ENCODE assay signal across 18 mouse cellular contexts in genomic region chr10:120660503-120660902, GRCm38 (mm10).
DNase-seq lines count a peak whose midpoint lies in the region; ATAC-seq and TF ChIP-seq lines count a peak whose summit lies in the region.
"Had no signal": no experiment of that assay in that cellular context is flagged by ENCODE, and none has a peak within 500 bp of the region (broad histone marks: within the 10 kb centered on the region; RNA-seq: fewer than 3 reads in every experiment).

No protein-coding gene starts in this region.

- 39% methylated on average over 6 of the region's 6 CpGs for WGBS in kidney, adult 2 months
- 43% methylated on average over 6 of the region's 6 CpGs for WGBS in embryonic facial prominence, embryonic 10.5 days
- WGBS in limb, embryonic 14.5 days, result 17% methylated on average over 6 of the region's 6 CpGs

- H3K9ac ChIP-seq in limb, embryonic 14.5 days (ENCODE audit: low read depth, low read length, severe bottlenecking), result no peak overlapping the region
- H3K9ac ChIP-seq: embryonic facial prominence, embryonic 15.5 days; forebrain, embryonic 13.5 days; heart, embryonic 12.5 days; limb, embryonic 15.5 days had no signal

- no peaks in the 10 kb centered on the region for H3K9me3 ChIP-seq in embryonic facial prominence, embryonic 10.5 days
- H3K9me3 ChIP-seq in limb, embryonic 14.5 days (ENCODE audit: control insufficient read depth, low read length), result no peaks in the 10 kb centered on the region
- H3K9me3 ChIP-seq: embryonic facial prominence, embryonic 15.5 days; forebrain, embryonic 13.5 days; heart, embryonic 12.5 days; limb, embryonic 15.5 days had no signal

- no peaks in the 10 kb centered on the region for H3K27me3 ChIP-seq in kidney, adult 2 months (replicated peaks; ENCODE audit: control insufficient read depth, insufficient read depth, low read length)
- no peaks in the 10 kb centered on the region for H3K27me3 ChIP-seq in embryonic facial prominence, embryonic 10.5 days (replicated peaks; ENCODE audit: low read depth, poor library complexity, severe bottlenecking)
- H3K27me3 ChIP-seq in limb, embryonic 14.5 days (ENCODE audit: control insufficient read depth, insufficient read depth, low read length), result no peaks in the 10 kb centered on the region
- H3K27me3 ChIP-seq: embryonic facial prominence, embryonic 15.5 days; forebrain, embryonic 13.5 days; heart, embryonic 12.5 days; limb, embryonic 15.5 days had no signal

- no peak for TF ChIP-seq CTCF in kidney, adult 2 months (conservative IDR thresholded peaks at IDR 0.05; ENCODE audit: insufficient read depth, insufficient read length, low read depth, low read length)

- no peak overlapping the region for H3K4me2 ChIP-seq in limb, embryonic 14.5 days (replicated peaks; ENCODE audit: low read depth, low read length, severe bottlenecking)
- H3K4me2 ChIP-seq: embryonic facial prominence, embryonic 15.5 days; forebrain, embryonic 13.5 days; heart, embryonic 12.5 days; limb, embryonic 15.5 days had no signal

- TF ChIP-seq POLR2A in kidney, adult 2 months (IDR thresholded peaks at IDR 0.05; ENCODE audit: low read depth, low read length), result no peak
- TF ChIP-seq POLR2A in limb, embryonic 14.5 days (IDR thresholded peaks at IDR 0.05; ENCODE audit: borderline replicate concordance, extremely low read depth, insufficient read depth, insufficient read length), result no peak

- peak; percentile 44; the same call in 1 of the 2 replicates for ATAC-seq in limb, embryonic 14.5 days (ENCODE audit: low FRiP score, low read depth)
- no peak for ATAC-seq in frontal cortex, adult (ENCODE audit: low TSS enrichment)
- ATAC-seq: forebrain, embryonic 13.5 days had no signal

- H3K27ac ChIP-seq in kidney, adult 2 months (ENCODE audit: insufficient read depth, low read depth, low read length), result no peak overlapping the region
- H3K27ac ChIP-seq in embryonic facial prominence, embryonic 10.5 days (replicated peaks), result peak overlapping the region; percentile 51; the same call in 1 of the 2 replicates
- no peak overlapping the region for H3K27ac ChIP-seq in limb, embryonic 14.5 days (replicated peaks; ENCODE audit: low read depth, low read length)
- H3K27ac ChIP-seq: embryonic facial prominence, embryonic 15.5 days; forebrain, embryonic 13.5 days; limb, embryonic 15.5 days had no signal

- no peak overlapping the region for H3K4me3 ChIP-seq in kidney, adult 2 months (ENCODE audit: insufficient read depth, low read depth, low read length)
- H3K4me3 ChIP-seq in embryonic facial prominence, embryonic 10.5 days, result 0 out of 2 replicates have a peak overlapping the region, but pooled peaks have one; percentile 13
- H3K4me3 ChIP-seq in limb, embryonic 14.5 days (replicated peaks; ENCODE audit: low read length), result no peak overlapping the region
- H3K4me3 ChIP-seq: embryonic facial prominence, embryonic 15.5 days; forebrain, embryonic 13.5 days; heart, embryonic 12.5 days; limb, embryonic 15.5 days; myocyte had no signal

- H3K4me1 ChIP-seq in kidney, adult 2 months (ENCODE audit: control insufficient read depth, insufficient read depth, low read length), result no peaks in the 10 kb centered on the region
- peaks cover 16% of the 10 kb centered on the region for H3K4me1 ChIP-seq in embryonic facial prominence, embryonic 10.5 days
- 0 out of 2 replicates have a peak, but pooled peaks cover 4% of the 10 kb centered on the region for H3K4me1 ChIP-seq in limb, embryonic 14.5 days (ENCODE audit: control insufficient read depth, insufficient read depth, low read length)
- H3K4me1 ChIP-seq: heart, embryonic 12.5 days had no signal

- no peaks in the 10 kb centered on the region for H3K36me3 ChIP-seq in kidney, adult 2 months (ENCODE audit: control insufficient read depth, insufficient read depth, low read length)
- H3K36me3 ChIP-seq in embryonic facial prominence, embryonic 10.5 days (replicated peaks), result no peaks in the 10 kb centered on the region
- no peaks in the 10 kb centered on the region for H3K36me3 ChIP-seq in limb, embryonic 14.5 days (ENCODE audit: control insufficient read depth, insufficient read depth, low read length)
- H3K36me3 ChIP-seq: embryonic facial prominence, embryonic 15.5 days; heart, embryonic 12.5 days; limb, embryonic 15.5 days had no signal

- peak; percentile 42 for DNase-seq in embryo, embryonic 10.5 days (ENCODE audit: low spot score)
- DNase-seq in embryo, embryonic 10 days (ENCODE audit: low spot score), result no peak
- DNase-seq in kidney, postnatal 4 days, result peak; percentile 34 to 52
- no peak for DNase-seq in kidney, adult 2 months
- DNase-seq in embryonic facial prominence, embryonic 10.5 days (ENCODE audit: low spot score), result peak; percentile 23
- DNase-seq in limb, embryonic 14.5 days (ENCODE audit: low spot score), result no peak
- no peak for DNase-seq in urinary bladder, adult 18-20 months (ENCODE audit: low spot score in 2 of 2)
- DNase-seq: adrenal gland, adult 8-10 months; cerebellum, adult 9-10 months; kidney, adult 11 months; lung, adult 2 months; thymus, postnatal 25 days had no signal

Comparison
In these comparisons a context has a peak if more than half of its experiments do, and no peak if none do; other contexts are left out.
1. DNase-seq: peak in embryo, embryonic 10.5 days (single experiment), kidney, postnatal 4 days (2 of 2) and embryonic facial prominence, embryonic 10.5 days (single experiment); none in embryo, embryonic 10 days (single experiment), kidney, adult 2 months (single experiment), limb, embryonic 14.5 days (single experiment) and urinary bladder, adult 18-20 months (0 of 2).